Comparison of ENCODE assay signal across 9 mouse cellular contexts in the genomic region with DNA sequence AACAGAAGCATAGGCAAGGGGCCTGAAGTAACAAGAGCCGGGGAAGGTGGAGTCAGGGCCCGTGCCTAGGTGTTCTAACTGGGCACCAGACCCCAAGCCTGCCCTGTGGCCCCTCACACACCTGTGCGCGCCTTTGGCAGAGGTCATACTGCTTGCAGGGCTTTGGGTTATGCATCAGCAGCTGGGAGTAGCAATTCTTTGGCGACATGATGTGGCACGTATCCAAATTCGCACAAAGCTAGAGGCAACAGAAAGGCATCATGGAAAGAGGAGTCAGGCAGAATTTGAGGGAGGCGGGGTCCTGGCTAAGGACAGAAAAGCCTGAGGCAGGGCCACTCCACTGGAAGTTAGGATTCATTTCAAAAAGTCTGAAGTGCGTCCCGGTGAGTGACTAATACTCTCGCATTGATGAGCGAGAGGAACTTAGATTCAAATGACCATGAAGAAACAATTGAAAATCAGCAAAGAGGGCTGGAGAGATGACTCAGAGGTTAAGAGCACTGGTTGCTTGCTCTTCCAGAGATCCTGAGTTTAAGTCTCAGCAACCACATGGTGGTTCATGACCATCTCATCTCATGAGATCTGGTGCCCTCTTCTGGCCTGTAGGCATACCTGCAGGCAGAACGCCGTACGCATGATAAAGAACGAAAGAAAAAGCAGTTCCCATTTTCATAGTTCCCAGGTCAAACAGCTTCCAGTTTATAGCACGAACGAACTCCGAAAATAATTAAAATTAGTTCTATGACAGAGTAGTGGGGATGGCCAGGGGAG. TPM values are rescaled to one million over a fixed set of nuclear protein-coding genes. Genes with fewer than 3 reads are reported as not detected.
A peak's percentile ranks its signal among the peaks of the same experiment; 100 is the strongest.
DNase-seq lines count a peak whose midpoint lies in the region; ATAC-seq and TF ChIP-seq lines count a peak whose summit lies in the region.
"Had no signal": no experiment of that assay in that cellular context is flagged by ENCODE, and none has a peak within 500 bp of the region (broad histone marks: within the 10 kb centered on the region; RNA-seq: fewer than 3 reads in every experiment).

No protein-coding gene starts in this region.

- H3K9me3 ChIP-seq in ES-E14 (ENCODE audit: control insufficient read depth, insufficient read depth, low read depth, low read length) = no peaks in the 10 kb centered on the region
- H3K9me3 ChIP-seq in liver, embryonic 13.5 days (replicated peaks) = no peaks in the 10 kb centered on the region
- H3K9me3 ChIP-seq in neural tube, embryonic 11.5 days (ENCODE audit: control insufficient read depth, low read length) = no peaks in the 10 kb centered on the region

- H3K4me2 ChIP-seq in liver, embryonic 13.5 days = peak overlapping the region; percentile 67
- H3K4me2 ChIP-seq in neural tube, embryonic 11.5 days (ENCODE audit: low read depth) = peak overlapping the region; percentile 17; the same call in 1 of the 2 replicates

- peaks cover 28% of the 10 kb centered on the region for H3K36me3 ChIP-seq in ES-E14 (ENCODE audit: control insufficient read depth, insufficient read depth, low read length, poor library complexity, severe bottlenecking)
- H3K36me3 ChIP-seq in liver, embryonic 13.5 days = peaks cover 28% of the 10 kb centered on the region
- H3K36me3 ChIP-seq in neural tube, embryonic 11.5 days (ENCODE audit: control insufficient read depth, insufficient read depth, low read length) = peaks cover 5% of the 10 kb centered on the region; the same call in 1 of the 2 replicates

- ATAC-seq in granulocyte monocyte progenitor cell, adult 5-6 weeks (replicated peaks; ENCODE audit: poor library complexity, severe bottlenecking) = peak; percentile 47
- 0 out of 2 replicates have a peak, but pooled peaks have one; percentile 1 for ATAC-seq in liver, embryonic 13.5 days (ENCODE audit: low read depth)
- no peak for ATAC-seq in neural tube, embryonic 11.5 days (ENCODE audit: insufficient read depth, low FRiP score, low TSS enrichment)

- H3K27me3 ChIP-seq in liver, embryonic 13.5 days = no peaks in the 10 kb centered on the region
- H3K27me3 ChIP-seq in neural tube, embryonic 11.5 days (ENCODE audit: control insufficient read depth, insufficient read depth, low read length) = no peaks in the 10 kb centered on the region

- in situ Hi-C loops in ES-E14 (cut with MboI; ENCODE audit: low sequenced_read_pairs in 2 of 2, unreplicated experiment in 2 of 2) = no loop called here

- peaks cover 2 to 14% of the 10 kb centered on the region in 2 experiments; a peak in 1 of 4 replicates for H3K4me1 ChIP-seq in ES-E14 (ENCODE audit: control insufficient read depth in 2 of 2, insufficient read depth in 2 of 2, low read length in 2 of 2, poor library complexity in 1 of 2)
- H3K4me1 ChIP-seq in liver, embryonic 13.5 days (replicated peaks) = peaks cover 42% of the 10 kb centered on the region
- H3K4me1 ChIP-seq in neural tube, embryonic 11.5 days (ENCODE audit: control insufficient read depth, insufficient read depth, low read length) = peaks cover 3% of the 10 kb centered on the region; the same call in 1 of the 2 replicates

- 0 out of 4 replicates have a peak overlapping the region, but pooled peaks of 1 of the 2 experiments have one; percentile 5 for H3K4me3 ChIP-seq in ES-E14 (ENCODE audit: insufficient read depth in 1 of 2, low read depth in 1 of 2, low read length in 2 of 2, poor library complexity in 1 of 2, severe bottlenecking in 1 of 2)
- H3K4me3 ChIP-seq in liver, embryonic 13.5 days (replicated peaks) = peak overlapping the region; percentile 45
- H3K4me3 ChIP-seq in neural tube, embryonic 11.5 days (ENCODE audit: low read depth, low read length) = no peak overlapping the region

- DNase-seq in 416B (ENCODE audit: low read depth) (peak; percentile 93), ES-E14 (ENCODE audit: low read depth, low spot score) (peak; percentile 78)
- DNase-seq in cerebellum, postnatal 14 days = peak; percentile 80 to 81
- DNase-seq in kidney, adult 11 months = peak; percentile 44
- DNase-seq in liver, embryonic 13.5 days = peak; percentile 41
- peak; percentile 69 for DNase-seq in neural tube, embryonic 11.5 days (ENCODE audit: low spot score)
- DNase-seq in yolk sac, embryonic 10.5 days (ENCODE audit: low spot score) = peak; percentile 50

- no peak overlapping the region for H3K9ac ChIP-seq in ES-E14 (ENCODE audit: insufficient read depth, low read depth, low read length, poor library complexity, severe bottlenecking)
- H3K9ac ChIP-seq in liver, embryonic 13.5 days = peak overlapping the region; percentile 30
- H3K9ac ChIP-seq in neural tube, embryonic 11.5 days (ENCODE audit: low read length) = no peak overlapping the region

- no peak overlapping the region for H3K27ac ChIP-seq in ES-E14 (ENCODE audit: insufficient read depth, low read depth, low read length, poor library complexity, severe bottlenecking)
- H3K27ac ChIP-seq in liver, embryonic 13.5 days = no peak overlapping the region
- H3K27ac ChIP-seq in neural tube, embryonic 11.5 days (ENCODE audit: low read depth, low read length) = no peak overlapping the region

- WGBS in liver, embryonic 13.5 days (ENCODE audit: insufficient replicate concordance) = 39% methylated on average over 19 of the region's 19 CpGs
- 38% methylated on average over 19 of the region's 19 CpGs for WGBS in neural tube, embryonic 11.5 days

TF ChIP-seq in ES-E14, 5 proteins besides CTCF, POLR2A, EP300 and RAD21:
- TF ChIP-seq ZNF384 (IDR thresholded peaks at IDR 0.05; ENCODE audit: low read depth, low read length) (no peak), ZC3H11A (IDR thresholded peaks at IDR 0.05; ENCODE audit: borderline replicate concordance, low read depth, low read length) (peak; percentile 72), MAFK (IDR thresholded peaks at IDR 0.05; ENCODE audit: insufficient read depth, low read depth, low read length) (no peak)

RNA-seq across cellular contexts. Expression of a gene that starts 1.8 kb away (rescaled TPM):
- total RNA-seq in ES-E14 (2012; rRNA removed) = 2.3 and 4.1 TPM in 2 replicates
- 4.7 and 13.9 TPM in 2 replicates for total RNA-seq in granulocyte monocyte progenitor cell, adult 5-6 weeks (2014; fragmentation: Nextera tagmentation)
- total RNA-seq in granulocyte monocyte progenitor cell, adult 5-6 weeks (2017) = 8.2 and 17.3 TPM in 2 replicates
- 1.6 and 1.7 TPM in 2 replicates for polyA plus RNA-seq in liver, embryonic 13.5 days (2015; fragmentation: Nextera tagmentation; extraction: Ambion mirVana)
- 1.4 and 1.9 TPM in 2 replicates for polyA plus RNA-seq in neural tube, embryonic 11.5 days (2014; fragmentation: Nextera tagmentation; extraction: Ambion mirVana)

RNA-seq across cellular contexts. Expression of a gene that starts 10.0 kb away (rescaled TPM):
- 40.8 and 44.4 TPM in 2 replicates for total RNA-seq in ES-E14 (2012; rRNA removed)
- 50.0 and 54.4 TPM in 2 replicates for total RNA-seq in granulocyte monocyte progenitor cell, adult 5-6 weeks (2014; fragmentation: Nextera tagmentation)
- total RNA-seq in granulocyte monocyte progenitor cell, adult 5-6 weeks (2017) = 26.0 and 34.5 TPM in 2 replicates
- 20.9 and 23.8 TPM in 2 replicates for polyA plus RNA-seq in liver, embryonic 13.5 days (2015; fragmentation: Nextera tagmentation; extraction: Ambion mirVana)
- polyA plus RNA-seq in neural tube, embryonic 11.5 days (2014; fragmentation: Nextera tagmentation; extraction: Ambion mirVana) = 61.3 and 66.4 TPM in 2 replicates

RNA-seq across cellular contexts. Expression of a gene that starts 10.0 kb away (rescaled TPM):
- total RNA-seq in ES-E14 (2012; rRNA removed) = 0.09 and 0.37 TPM in 2 replicates
- not detected in 2 replicates for total RNA-seq in granulocyte monocyte progenitor cell, adult 5-6 weeks (2014; fragmentation: Nextera tagmentation)
- total RNA-seq in granulocyte monocyte progenitor cell, adult 5-6 weeks (2017) = 0.26 TPM in 1 of 2 replicates, not detected in the other
- not detected in 2 replicates for polyA plus RNA-seq in liver, embryonic 13.5 days (2015; fragmentation: Nextera tagmentation; extraction: Ambion mirVana)
- 0.32 TPM in 1 of 2 replicates, not detected in the other for polyA plus RNA-seq in neural tube, embryonic 11.5 days (2014; fragmentation: Nextera tagmentation; extraction: Ambion mirVana)

RNA-seq across cellular contexts. Expression of a gene that starts 11.4 kb away (rescaled TPM):
- total RNA-seq in ES-E14 (2012; rRNA removed) = 0.49 and 1.6 TPM in 2 replicates
- total RNA-seq in granulocyte monocyte progenitor cell, adult 5-6 weeks (2014; fragmentation: Nextera tagmentation) = not detected in 2 replicates
- not detected in 2 replicates for total RNA-seq in granulocyte monocyte progenitor cell, adult 5-6 weeks (2017)
- polyA plus RNA-seq in liver, embryonic 13.5 days (2015; fragmentation: Nextera tagmentation; extraction: Ambion mirVana) = 0.17 and 0.43 TPM in 2 replicates
- not detected in 2 replicates for polyA plus RNA-seq in neural tube, embryonic 11.5 days (2014; fragmentation: Nextera tagmentation; extraction: Ambion mirVana)
- total RNA-seq: layer of hippocampus, postnatal 25 days had no signal

RNA-seq across cellular contexts. Expression of a gene that starts 35.7 kb away (rescaled TPM):
- total RNA-seq in ES-E14 (2012; rRNA removed) = 83.8 and 124 TPM in 2 replicates
- total RNA-seq in granulocyte monocyte progenitor cell, adult 5-6 weeks (2014; fragmentation: Nextera tagmentation) = 116 and 132 TPM in 2 replicates
- total RNA-seq in granulocyte monocyte progenitor cell, adult 5-6 weeks (2017) = 103 and 113 TPM in 2 replicates
- 18.8 and 20.5 TPM in 2 replicates for polyA plus RNA-seq in liver, embryonic 13.5 days (2015; fragmentation: Nextera tagmentation; extraction: Ambion mirVana)
- polyA plus RNA-seq in neural tube, embryonic 11.5 days (2014; fragmentation: Nextera tagmentation; extraction: Ambion mirVana) = 58.8 and 63.3 TPM in 2 replicates

Comparison
In these comparisons a context has a peak if more than half of its experiments do, and no peak if none do; other contexts are left out.
1. DNase-seq: peak in every context shown above with its lines; median percentile 93 in 416B; 80 in cerebellum, postnatal 14 days; 78 in ES-E14; 69 in neural tube, embryonic 11.5 days; 50 in yolk sac, embryonic 10.5 days; 44 in kidney, adult 11 months; 41 in liver, embryonic 13.5 days.